9 mouse cellular contexts compared by ENCODE assay signal in the genomic region with DNA sequence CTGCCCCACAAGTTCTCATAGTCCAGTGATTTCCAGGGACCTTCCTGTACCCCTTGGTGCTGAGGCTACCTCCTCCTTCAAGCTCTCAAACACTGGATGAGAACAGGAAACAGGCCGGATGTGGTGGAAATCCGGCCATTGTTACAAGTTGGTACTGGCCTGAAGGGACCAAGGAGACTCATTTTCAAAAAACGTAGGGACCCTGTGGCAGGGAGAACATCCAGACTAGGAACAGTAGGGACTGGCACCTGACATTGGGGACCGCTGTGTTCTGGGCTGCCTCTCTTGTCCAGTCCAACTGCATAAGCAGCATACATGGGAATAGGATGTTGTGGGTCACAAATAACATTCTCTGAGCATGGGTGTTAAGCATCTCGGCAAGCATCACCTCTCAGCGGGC. TPM values are rescaled to one million over a fixed set of nuclear protein-coding genes. Genes with fewer than 3 reads are reported as not detected.
DNase-seq lines count a peak whose midpoint lies in the region; ATAC-seq lines count a peak whose summit lies in the region.
"Had no signal": no experiment of that assay in that cellular context is flagged by ENCODE, and none has a peak within 500 bp of the region (broad histone marks: within the 10 kb centered on the region; RNA-seq: fewer than 3 reads in every experiment).

No protein-coding gene starts in this region.

- no peaks in the 10 kb centered on the region for H3K9me3 ChIP-seq in megakaryocyte, embryonic 14.5 days
- H3K9me3 ChIP-seq in intestine, embryonic 16.5 days (ENCODE audit: control insufficient read depth, low read length), result no peaks in the 10 kb centered on the region
- H3K9me3 ChIP-seq: embryonic facial prominence, embryonic 12.5 days had no signal

- 68% methylated on average over 6 of the region's 6 CpGs for WGBS in intestine, embryonic 16.5 days

- peak overlapping the region; percentile 76 for H3K4me3 ChIP-seq in megakaryocyte, embryonic 14.5 days (replicated peaks)
- H3K4me3 ChIP-seq in intestine, embryonic 16.5 days (ENCODE audit: low read length), result no peak overlapping the region

- peak overlapping the region; percentile 30; the same call in 1 of the 2 replicates for H3K27ac ChIP-seq in intestine, embryonic 16.5 days (ENCODE audit: low read length)
- H3K27ac ChIP-seq: embryonic facial prominence, embryonic 12.5 days had no signal

- H3K9ac ChIP-seq in intestine, embryonic 16.5 days (ENCODE audit: low read depth, low read length), result peak overlapping the region; percentile 91; the same call in 1 of the 2 replicates

- H3K4me2 ChIP-seq in intestine, embryonic 16.5 days (ENCODE audit: low read depth, low read length), result 0 out of 2 replicates have a peak overlapping the region, but pooled peaks have one; percentile 73

- DNase-seq in lung, adult 18-20 months, result peak; percentile 55 to 70
- DNase-seq in cerebellum, adult 9-11 months, result no peak
- no peak for DNase-seq in spleen, adult 18-20 months
- DNase-seq in cerebellum, adult 9-10 months, result no peak

- no peaks in the 10 kb centered on the region for H3K27me3 ChIP-seq in megakaryocyte, embryonic 14.5 days (replicated peaks)
- no peaks in the 10 kb centered on the region for H3K27me3 ChIP-seq in intestine, embryonic 16.5 days (replicated peaks; ENCODE audit: control insufficient read depth, insufficient read depth, low read length)
- H3K27me3 ChIP-seq: embryonic facial prominence, embryonic 12.5 days had no signal

- ATAC-seq in megakaryocyte, adult 5-6 weeks (ENCODE audit: poor library complexity, severe bottlenecking), result no peak
- no peak for ATAC-seq in intestine, embryonic 16.5 days
- ATAC-seq in granulocyte monocyte progenitor cell, adult 5-6 weeks (replicated peaks; ENCODE audit: poor library complexity, severe bottlenecking), result no peak

- H3K4me1 ChIP-seq in megakaryocyte, embryonic 14.5 days, result peaks cover 74% of the 10 kb centered on the region
- H3K4me1 ChIP-seq in intestine, embryonic 16.5 days (ENCODE audit: control insufficient read depth, insufficient read depth, low read length), result peaks cover 19% of the 10 kb centered on the region

- peaks cover 72% of the 10 kb centered on the region for H3K36me3 ChIP-seq in megakaryocyte, embryonic 14.5 days (replicated peaks; ENCODE audit: low read length)
- peaks cover 27% of the 10 kb centered on the region for H3K36me3 ChIP-seq in intestine, embryonic 16.5 days (ENCODE audit: control insufficient read depth, insufficient read depth, low read length)

RNA-seq across cellular contexts. Expression of gene Taok2, which starts 3.5 kb away (rescaled TPM):
- 159 and 479 TPM in 2 replicates for polyA plus RNA-seq in megakaryocyte, embryonic 14.5 days (2012; ENCODE audit: insufficient read depth, low replicate concordance)
- total RNA-seq in megakaryocyte, adult 5-6 weeks (2015), result 14.3 and 19.0 TPM in 2 replicates
- total RNA-seq in megakaryocyte, adult 5-6 weeks (2017), result 26.8 and 32.0 TPM in 2 replicates
- polyA plus RNA-seq in intestine, embryonic 16.5 days (2015; fragmentation: Nextera tagmentation; extraction: Ambion mirVana), result 27.6 and 28.6 TPM in 2 replicates
- total RNA-seq in granulocyte monocyte progenitor cell, adult 5-6 weeks (2014; fragmentation: Nextera tagmentation), result 28.0 and 45.8 TPM in 2 replicates
- 29.9 and 35.6 TPM in 2 replicates for total RNA-seq in granulocyte monocyte progenitor cell, adult 5-6 weeks (2017)

RNA-seq across cellular contexts. Expression of gene Ino80e, which starts 18.9 kb away (rescaled TPM):
- 823 and 1,411 TPM in 2 replicates for polyA plus RNA-seq in megakaryocyte, embryonic 14.5 days (2012; ENCODE audit: insufficient read depth, low replicate concordance)
- 42.5 and 51.5 TPM in 2 replicates for total RNA-seq in megakaryocyte, adult 5-6 weeks (2015)
- 21.3 and 46.4 TPM in 2 replicates for total RNA-seq in megakaryocyte, adult 5-6 weeks (2017)
- polyA plus RNA-seq in intestine, embryonic 16.5 days (2015; fragmentation: Nextera tagmentation; extraction: Ambion mirVana), result 62.3 and 64.0 TPM in 2 replicates
- 89.0 and 100 TPM in 2 replicates for total RNA-seq in granulocyte monocyte progenitor cell, adult 5-6 weeks (2014; fragmentation: Nextera tagmentation)
- 23.4 and 35.3 TPM in 2 replicates for total RNA-seq in granulocyte monocyte progenitor cell, adult 5-6 weeks (2017)

RNA-seq across cellular contexts. Expression of gene Hirip3, which starts 19.3 kb away (rescaled TPM):
- polyA plus RNA-seq in megakaryocyte, embryonic 14.5 days (2012; ENCODE audit: insufficient read depth, low replicate concordance), result 9.3 and 60.8 TPM in 2 replicates
- total RNA-seq in megakaryocyte, adult 5-6 weeks (2015), result 14.6 and 22.0 TPM in 2 replicates
- 147 and 164 TPM in 2 replicates for total RNA-seq in megakaryocyte, adult 5-6 weeks (2017)
- polyA plus RNA-seq in intestine, embryonic 16.5 days (2015; fragmentation: Nextera tagmentation; extraction: Ambion mirVana), result 18.3 and 24.8 TPM in 2 replicates
- total RNA-seq in granulocyte monocyte progenitor cell, adult 5-6 weeks (2014; fragmentation: Nextera tagmentation), result 62.2 and 65.9 TPM in 2 replicates
- 168 and 171 TPM in 2 replicates for total RNA-seq in granulocyte monocyte progenitor cell, adult 5-6 weeks (2017)

RNA-seq across cellular contexts. Expression of gene Doc2a, which starts 33.8 kb away (rescaled TPM):
- polyA plus RNA-seq in megakaryocyte, embryonic 14.5 days (2012; ENCODE audit: insufficient read depth, low replicate concordance), result 1.3 TPM in 1 of 2 replicates, not detected in the other
- not detected in 2 replicates for total RNA-seq in megakaryocyte, adult 5-6 weeks (2015)
- not detected in 2 replicates for total RNA-seq in megakaryocyte, adult 5-6 weeks (2017)
- polyA plus RNA-seq in intestine, embryonic 16.5 days (2015; fragmentation: Nextera tagmentation; extraction: Ambion mirVana), result 0.37 and 0.62 TPM in 2 replicates
- not detected in 2 replicates for total RNA-seq in granulocyte monocyte progenitor cell, adult 5-6 weeks (2014; fragmentation: Nextera tagmentation)
- 0.15 TPM in 1 of 2 replicates, not detected in the other for total RNA-seq in granulocyte monocyte progenitor cell, adult 5-6 weeks (2017)

RNA-seq across cellular contexts. Expression of gene Tmem219, which starts 41.7 kb away (rescaled TPM):
- 50.9 TPM in 2 replicates for polyA plus RNA-seq in megakaryocyte, embryonic 14.5 days (2012; ENCODE audit: insufficient read depth, low replicate concordance)
- 47.9 and 50.9 TPM in 2 replicates for total RNA-seq in megakaryocyte, adult 5-6 weeks (2015)
- total RNA-seq in megakaryocyte, adult 5-6 weeks (2017), result 44.9 and 45.5 TPM in 2 replicates
- 34.1 and 35.4 TPM in 2 replicates for polyA plus RNA-seq in intestine, embryonic 16.5 days (2015; fragmentation: Nextera tagmentation; extraction: Ambion mirVana)
- total RNA-seq in granulocyte monocyte progenitor cell, adult 5-6 weeks (2014; fragmentation: Nextera tagmentation), result 27.9 and 31.9 TPM in 2 replicates
- total RNA-seq in granulocyte monocyte progenitor cell, adult 5-6 weeks (2017), result 20.0 and 26.5 TPM in 2 replicates

Comparison
In these comparisons a context has a peak if more than half of its experiments do, and no peak if none do; other contexts are left out.
1. DNase-seq: peak in lung, adult 18-20 months (2 of 2); none in cerebellum, adult 9-11 months (single experiment), spleen, adult 18-20 months (0 of 2) and cerebellum, adult 9-10 months (single experiment).